ENCODE assay signal across 8 mouse cellular contexts in genomic region chr10:93081133-93081779, GRCm38 (mm10). TPM values are rescaled to one million over a fixed set of nuclear protein-coding genes. Genes with fewer than 3 reads are reported as not detected.
DNase-seq lines count a peak whose midpoint lies in the region; ATAC-seq lines count a peak whose summit lies in the region.

TSS of gene Cfap54 (minus strand) at chr10:93081618.

- ATAC-seq in hindbrain, embryonic 16.5 days = peak; percentile 92

- H3K9ac ChIP-seq in hindbrain, embryonic 16.5 days (ENCODE audit: low read depth, low read length) = peak within 1 kb of the TSS; percentile 56

- H3K36me3 ChIP-seq in hindbrain, embryonic 16.5 days (ENCODE audit: control insufficient read depth, insufficient read depth, low read length) = no peaks in the 10 kb centered on the region

- no peak within 1 kb of the TSS for H3K27ac ChIP-seq in hindbrain, embryonic 16.5 days (ENCODE audit: low read depth, low read length)

- no peaks in the 10 kb centered on the region for H3K27me3 ChIP-seq in hindbrain, embryonic 16.5 days (replicated peaks; ENCODE audit: control insufficient read depth, insufficient read depth, low read length)

- peak; percentile 86 for DNase-seq in WW6 (ENCODE audit: low read depth, low spot score)
- DNase-seq in cerebellum, postnatal 4 days (ENCODE audit: low spot score in 2 of 2) = peak; percentile 79 to 89
- peak; percentile 72 for DNase-seq in gastrocnemius, adult 18-20 months (ENCODE audit: low spot score)
- DNase-seq in left cerebral cortex, adult 11 months (ENCODE audit: low spot score) = peak; percentile 83
- DNase-seq in lung, postnatal 36 days = peak; percentile 94
- peak; percentile 96 for DNase-seq in retina, postnatal 1 day
- DNase-seq in thymus, postnatal 4 days = peak; percentile 94

- H3K4me3 ChIP-seq in hindbrain, embryonic 16.5 days (ENCODE audit: low read length) = peak within 1 kb of the TSS; percentile 57

- no peaks in the 10 kb centered on the region for H3K9me3 ChIP-seq in hindbrain, embryonic 16.5 days (ENCODE audit: control insufficient read depth, low read length)

- H3K4me1 ChIP-seq in hindbrain, embryonic 16.5 days (ENCODE audit: control insufficient read depth, insufficient read depth, low read depth, low read length) = peaks cover 20% of the 10 kb centered on the region

- WGBS in hindbrain, embryonic 16.5 days = 0% methylated on average over 34 of the region's 34 CpGs

- peak within 1 kb of the TSS; percentile 76 for H3K4me2 ChIP-seq in hindbrain, embryonic 16.5 days (ENCODE audit: low read length)

RNA-seq across cellular contexts. Expression of gene Cfap54, which starts in this region (rescaled TPM):
- under 1 TPM; 0.50 to 0.53 TPM for total RNA-seq in gastrocnemius, adult 18-20 months (2021)
- 3.3 TPM in 2 replicates for polyA plus RNA-seq in hindbrain, embryonic 16.5 days (2015; fragmentation: Nextera tagmentation; extraction: Ambion mirVana)

Comparison
In these comparisons a context has a peak if more than half of its experiments do, and no peak if none do; other contexts are left out.
1. Peak in DNase-seq in gastrocnemius, adult 18-20 months; RNA of the gene not detected or under 1 TPM.